Mouse (Mus musculus) left cerebral cortex, postnatal 25 days (tissue): ENCODE results near the gene Skint9. TPM values are rescaled to one million over a fixed set of nuclear protein-coding genes. Genes with fewer than 3 reads are reported as not detected.
"Not testable (repeated sequence)": the region's sequence is repeated elsewhere in the genome, so short reads cannot be mapped to it uniquely, and the experiment has no call there.

Experiments used
- DNase-seq, 2 experiments: peaks; one replicate each; pipeline ENCODE4 v3.0.0; 2022; ENCODE audit warnings: low spot score in 2 of 2, mixed read lengths in 1 of 2
- intact Hi-C: fragments of 180-260 bp; cut with DNase I; formaldehyde crosslinking; loops from one replicate; pipeline ENCODE4 v1.15.1; 2025
- total RNA-seq, 2 experiments: library from RNA; stranded (reverse); gene quantifications; 2 replicates each; pipeline ENCODE4 v1.2.3; 2021

Gene Skint9
- total RNA-seq: not detected

- DNase-seq: no peak
- intact Hi-C loops: no loop called here
These were observed at the start of gene Skint9 for GRCm38 (mm10) chr4:112433885-112434284. Skint9 (minus strand) TSS chr4:112433985.

DNA sequence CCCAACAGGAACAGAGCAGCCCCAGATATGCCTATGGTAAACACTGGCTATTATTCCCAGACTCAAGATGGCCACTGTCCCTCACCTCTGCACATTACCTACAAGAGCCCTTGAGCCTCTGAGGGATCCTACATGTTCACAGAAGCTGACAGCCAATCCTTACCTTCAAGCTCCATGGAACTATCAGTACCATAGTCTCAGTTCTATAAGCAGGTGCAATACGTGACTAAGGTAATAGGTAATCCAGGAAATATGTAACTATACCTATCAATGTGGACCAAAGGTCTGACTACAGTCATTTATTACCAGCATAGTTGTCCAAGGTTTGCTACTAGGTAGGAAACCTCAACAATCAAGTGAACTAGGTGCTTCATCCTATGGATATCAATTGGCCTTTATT is 1.1 kb downstream of the Skint9 start:
- intact Hi-C loops: no loop called here
- no peak for DNase-seq

DNA sequence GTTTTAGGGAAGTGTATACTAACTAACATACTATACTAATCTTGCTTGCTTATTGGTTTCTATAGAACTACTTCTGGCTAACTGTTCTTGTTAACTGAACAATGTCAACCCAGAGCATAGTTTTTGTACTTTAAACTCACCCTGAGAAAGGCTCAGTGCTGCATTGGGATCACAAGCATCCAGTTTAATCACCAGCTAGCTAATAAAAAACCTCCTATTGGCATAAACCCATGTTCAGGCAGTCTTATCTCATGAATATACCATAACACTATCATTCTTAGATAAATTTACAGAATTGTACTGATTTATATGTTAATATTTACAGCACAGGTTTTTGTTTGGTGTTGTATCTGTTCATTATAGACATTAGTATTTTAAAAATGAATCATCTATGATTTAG is 1.6 kb downstream of the Skint9 start:
- no peak for DNase-seq
- intact Hi-C loops: no loop called here

DNA sequence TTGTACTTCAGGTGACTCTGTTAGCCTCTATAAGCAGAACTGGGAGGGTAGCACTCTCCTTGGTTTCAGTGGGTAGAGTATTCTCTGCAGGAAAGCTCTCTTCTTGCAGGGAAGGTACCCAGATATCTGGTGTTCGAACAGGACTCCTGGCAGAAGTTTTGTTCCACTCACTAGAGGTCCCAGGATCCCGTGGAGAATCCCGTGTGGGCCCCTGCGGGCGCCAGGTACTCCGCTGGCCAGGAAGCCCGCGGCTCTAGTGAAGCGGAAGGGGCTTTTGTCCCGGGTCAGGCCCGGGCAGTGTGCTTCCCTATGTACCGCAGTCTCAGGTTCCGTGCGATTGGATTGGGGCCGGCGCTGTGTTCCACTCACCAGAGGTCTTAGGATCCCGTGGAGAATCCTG is 84.7 kb downstream of the Skint9 start:
- intact Hi-C loops, DNase-seq: not testable (repeated sequence)

Other genes with a start within 250 kb of the Skint9 start
- gene Skint3, start 201.7 kb downstream of the Skint9 start, total RNA-seq: not detected
- gene Skint2, start 123.2 kb upstream of the Skint9 start, total RNA-seq: not detected